Mouse (Mus musculus) ES-Bruce4 (cell line): ENCODE results near the gene Gm10065.

Source experiments
- CTCF ChIP-seq: IDR thresholded peaks from one replicate; pipeline ENCODE4 v1.8.1; 2011; ENCODE audit warnings: low read depth, low read length
- EP300 ChIP-seq: IDR thresholded peaks from 2 replicates; pipeline ENCODE4 v1.6.1; 2011; ENCODE audit warnings: low read depth, low read length; ENCODE audit not compliant: insufficient read depth
- POLR2A ChIP-seq: IDR thresholded peaks from one replicate; pipeline ENCODE4 v1.8.1; 2011; ENCODE audit warnings: low read length; ENCODE audit not compliant: insufficient read depth

GRCm38 (mm10) chr13:21469097-21469496 lies 10.1 kb downstream of the Gm10065 start:
- TF ChIP-seq POLR2A (no peak), CTCF (no peak), EP300 (no peak)
